Mouse (Mus musculus): Measurements from ENCODE around the gene Abca1.

The Abca1 gene

DNA sequence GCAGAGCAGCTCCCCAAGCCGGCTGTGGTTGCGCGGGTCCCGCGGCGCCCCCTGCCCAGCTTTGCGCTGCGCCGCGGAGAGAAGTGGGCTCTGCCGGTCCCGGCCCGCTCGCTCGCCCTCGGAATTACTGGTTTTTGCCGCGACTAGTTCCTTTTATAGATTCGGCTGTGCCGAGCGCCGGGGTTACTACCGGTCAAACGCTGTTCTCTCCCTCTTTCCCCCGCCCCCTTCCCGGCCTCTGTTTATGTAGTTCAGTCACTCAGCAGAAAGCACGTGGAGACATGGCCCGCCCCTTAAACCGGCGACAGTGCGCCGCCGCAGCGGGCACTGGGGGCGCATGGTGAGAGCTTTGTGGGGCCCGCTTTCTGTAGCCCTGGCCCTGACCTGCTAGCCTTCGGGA lies at the start of gene Abca1:
TSS of gene Abca1 (minus strand) at position 129 of the 400 bp plus-strand sequence.
- peak; percentile 87 to 90 for DNase-seq

DNA sequence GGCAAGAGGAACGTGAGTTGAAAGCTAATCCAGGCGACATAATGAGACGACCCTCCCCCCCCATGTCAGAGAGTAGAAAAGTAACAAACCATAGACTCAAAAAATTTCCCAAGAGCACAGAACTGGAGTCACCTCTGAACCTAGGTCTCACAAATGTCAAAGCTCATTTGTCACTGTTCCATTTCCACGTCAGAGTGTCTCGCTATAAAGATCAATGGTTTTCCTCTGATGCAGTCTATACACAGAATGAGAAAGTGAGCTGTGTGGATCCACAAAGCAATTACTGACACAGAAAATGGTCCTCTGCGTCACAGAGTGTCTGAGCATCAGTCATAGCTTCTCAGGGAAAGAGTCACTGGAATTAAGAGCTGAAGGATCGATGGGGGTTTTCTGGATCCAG lies 44.8 kb upstream of the Abca1 start:
- DNase-seq, result no peak

DNA sequence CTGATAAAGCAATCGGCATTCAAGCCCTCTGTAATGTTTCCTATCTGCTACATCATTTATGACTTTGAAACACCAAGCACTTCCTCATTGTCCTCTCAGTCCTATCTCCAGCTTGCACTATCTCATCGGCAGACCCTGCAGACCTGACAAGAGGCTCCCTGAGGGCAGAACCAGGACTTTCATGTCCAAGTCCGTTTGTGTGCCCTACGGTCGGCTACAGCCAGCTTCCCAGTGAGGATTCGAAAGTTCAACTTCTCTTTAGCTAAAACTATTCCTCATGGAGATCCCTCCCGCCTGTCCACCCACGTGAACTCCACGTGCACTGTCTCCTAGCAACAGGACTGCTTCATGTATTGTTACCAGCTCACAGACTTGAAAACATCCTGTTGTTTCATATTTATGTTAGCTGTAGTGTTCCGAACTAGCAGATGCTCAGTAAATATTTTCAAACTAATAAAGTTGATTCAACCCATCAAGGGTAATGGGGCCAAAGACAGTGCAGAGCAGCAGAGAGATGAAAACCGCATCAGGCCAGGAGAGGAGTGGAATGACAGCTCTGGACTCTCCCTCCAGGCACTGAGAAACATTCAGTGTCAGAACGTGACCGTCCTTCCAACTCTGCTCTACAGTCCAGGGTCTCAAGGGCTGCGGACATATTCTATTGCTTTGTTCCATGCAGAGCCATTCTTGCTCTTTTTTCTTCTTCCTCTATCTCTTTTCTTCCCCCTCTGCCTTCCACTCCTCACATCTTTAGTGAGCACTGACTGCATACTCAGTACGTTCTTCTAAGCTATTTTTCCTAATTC lies 44.1 kb upstream of the Abca1 start:
- DNase-seq, result no peak

DNA sequence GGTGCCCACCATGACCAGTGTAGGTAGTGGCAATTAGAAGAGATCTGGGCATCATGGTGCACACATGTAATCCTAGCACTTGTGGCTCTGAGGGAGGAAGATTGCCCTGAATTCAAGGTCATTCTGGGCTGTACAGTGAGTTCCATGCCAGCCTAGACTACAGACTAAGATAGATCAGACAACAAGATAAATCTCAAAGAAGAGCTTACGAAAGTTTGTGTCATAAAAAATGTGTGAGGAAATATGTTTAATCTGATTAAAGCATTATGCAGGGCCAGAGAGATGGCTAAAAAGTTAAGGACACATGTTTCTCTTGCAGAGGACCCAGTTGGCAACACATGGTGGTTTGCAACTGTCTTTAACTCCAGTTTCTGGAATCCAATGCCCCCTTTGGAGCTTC lies 40.6 kb upstream of the Abca1 start:
- no peak for DNase-seq

DNA sequence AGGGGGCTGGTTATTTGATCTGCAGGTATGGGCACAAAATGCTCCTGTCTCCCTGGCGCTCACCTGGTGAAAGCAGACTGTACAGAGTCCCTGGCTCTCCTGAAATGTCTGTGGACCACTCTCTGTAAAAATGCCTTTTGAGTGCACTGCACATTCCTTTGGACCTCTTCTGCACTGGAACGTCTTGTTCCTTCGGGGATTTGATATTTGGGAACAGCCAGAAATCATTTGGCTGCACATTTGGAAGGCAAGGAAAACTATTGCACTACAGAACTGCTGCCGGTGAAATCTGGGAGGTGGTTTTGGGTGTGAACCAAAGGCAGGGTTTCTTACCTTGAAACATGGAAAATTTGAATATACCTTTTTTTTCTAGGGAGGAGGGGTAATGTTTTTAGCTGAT lies 38.1 kb upstream of the Abca1 start:
- no peak for DNase-seq

DNA sequence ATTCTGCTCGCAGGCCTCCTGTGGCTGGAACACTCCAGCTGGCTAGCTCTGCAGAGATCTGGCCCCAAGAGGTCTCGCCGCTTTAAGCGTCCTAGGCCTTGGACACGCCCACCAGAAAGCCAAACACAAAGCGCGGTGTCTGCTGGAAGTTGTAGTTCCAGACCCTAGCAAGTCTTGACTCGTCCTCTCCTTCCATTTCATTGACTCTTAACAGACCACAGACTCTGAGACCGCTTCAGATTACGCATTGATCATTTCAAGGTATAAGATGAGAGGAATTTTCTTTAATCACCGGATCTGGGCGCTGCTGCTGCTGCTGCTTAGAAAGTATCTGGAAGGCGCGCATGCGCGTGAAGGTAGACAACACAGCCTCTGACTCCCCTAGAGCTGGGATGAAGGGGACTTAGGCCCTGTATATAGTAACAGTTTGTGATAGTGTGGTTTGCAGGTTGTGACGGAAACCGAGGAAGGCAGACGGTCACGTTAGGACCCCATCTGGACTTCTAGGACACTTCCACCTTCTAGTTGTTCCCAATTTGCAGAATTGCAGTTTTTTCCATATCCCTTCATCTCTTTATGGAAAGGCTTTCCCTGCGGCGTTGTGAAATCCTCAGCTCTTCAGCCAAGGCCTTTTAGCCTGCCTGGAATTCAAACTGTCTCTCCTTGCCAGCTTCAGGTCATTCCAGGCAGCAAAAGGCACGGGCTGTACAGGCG lies 36.5 kb upstream of the Abca1 start:
- DNase-seq, result peak; percentile 77 to 84

DNA sequence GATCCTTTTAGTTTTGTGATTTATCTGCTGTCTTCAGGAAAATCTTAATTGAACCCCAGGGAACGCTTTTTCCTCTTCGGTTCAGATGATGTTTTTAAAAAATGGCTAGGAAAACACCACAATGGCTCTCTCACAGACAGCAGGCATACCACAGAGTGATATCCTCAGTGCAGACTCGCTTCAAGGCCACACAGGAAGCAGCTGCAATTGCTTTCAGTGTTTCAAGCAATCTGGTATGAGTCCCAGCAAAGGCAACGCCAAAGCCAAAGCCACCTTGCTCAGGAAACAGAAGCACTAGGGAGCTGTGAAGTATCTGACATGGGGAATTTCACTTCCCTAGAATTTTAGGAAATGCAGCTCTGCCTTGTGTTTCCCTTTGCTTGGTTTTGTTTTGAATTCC lies 27.4 kb upstream of the Abca1 start:
- DNase-seq, result peak; percentile 36 to 52

DNA sequence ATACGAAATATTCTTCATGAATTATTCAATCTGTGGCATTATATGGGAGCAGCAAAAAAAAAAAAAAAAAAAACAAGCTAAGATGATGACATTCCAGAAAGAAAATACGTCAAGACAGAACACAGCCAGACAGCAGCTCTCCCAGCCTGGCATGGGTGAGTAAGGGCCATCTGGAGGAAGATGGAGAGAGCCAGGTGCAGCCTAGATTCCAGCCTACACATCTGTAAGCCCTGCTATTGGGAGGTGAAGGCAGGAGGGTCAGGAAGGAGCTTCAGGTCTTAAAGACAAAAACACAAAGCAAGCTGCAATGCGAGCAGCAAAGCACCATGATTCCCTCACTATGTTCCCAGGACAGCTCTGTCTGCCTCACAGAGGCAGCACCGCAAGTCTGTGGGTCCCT lies 26.9 kb upstream of the Abca1 start:
- peak; percentile 19 to 30 for DNase-seq

DNA sequence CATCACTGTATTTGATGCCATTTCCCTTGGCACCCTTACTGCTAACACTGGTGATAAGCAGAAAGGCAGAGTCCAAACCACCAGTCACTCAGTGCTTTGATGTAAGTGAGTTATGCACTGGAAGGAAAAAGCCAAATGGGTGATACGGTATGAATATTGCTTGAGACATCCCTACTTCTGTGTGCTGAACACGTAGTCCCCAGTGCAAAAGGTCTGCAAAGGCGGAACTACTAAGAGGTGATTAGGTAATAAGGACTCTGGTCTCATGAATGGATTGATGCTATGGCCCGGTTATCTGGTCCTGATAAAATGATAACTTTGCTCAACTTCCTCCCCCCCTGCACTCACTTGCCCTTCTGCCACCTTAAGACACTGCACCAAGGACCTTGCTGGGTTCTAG lies 26.4 kb upstream of the Abca1 start:
- DNase-seq, result no peak

DNA sequence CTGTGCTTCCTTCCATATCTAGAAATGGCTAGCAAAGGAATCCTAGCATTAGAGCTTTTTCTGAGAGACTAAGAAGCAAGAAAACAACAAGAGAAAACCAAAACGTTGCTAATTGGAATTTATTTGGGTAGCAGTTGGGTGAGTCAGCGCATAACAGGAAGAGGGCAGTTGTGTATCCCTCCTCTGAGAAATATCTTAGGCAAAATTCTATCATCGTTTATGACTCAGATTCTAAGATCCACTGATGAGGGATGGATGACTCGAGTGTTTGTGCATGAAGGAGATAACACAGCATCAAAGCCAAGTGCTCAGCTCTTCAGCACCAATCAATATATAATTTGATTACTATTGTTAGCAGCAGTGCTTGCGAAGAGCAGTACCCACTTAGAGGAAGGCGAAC lies 21.8 kb upstream of the Abca1 start:
- DNase-seq, result no peak

DNA sequence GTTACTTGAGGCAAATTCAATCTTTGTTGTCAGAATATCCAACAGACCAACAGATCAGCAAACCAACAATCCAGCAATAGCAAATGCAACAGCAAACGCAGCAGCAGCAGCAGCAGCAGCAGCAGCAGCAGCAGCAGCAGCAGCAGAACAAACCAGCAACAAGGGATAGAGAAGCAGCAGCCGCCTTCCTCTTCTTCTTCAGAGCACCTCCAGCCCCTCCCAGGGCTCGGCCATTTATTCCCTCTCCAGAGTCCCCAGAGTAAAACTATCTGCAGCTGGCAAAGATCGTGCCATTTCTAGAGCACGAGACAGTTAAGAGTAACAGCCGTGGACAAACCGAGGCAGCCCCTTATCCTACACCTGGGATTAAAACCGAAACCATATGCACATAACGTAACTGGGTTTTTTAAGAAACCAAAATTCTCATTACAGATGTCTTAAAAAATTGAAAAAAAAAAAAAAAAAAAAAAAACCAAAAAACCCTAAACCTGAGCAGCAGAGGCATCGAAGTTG lies 19.7 kb upstream of the Abca1 start:
- DNase-seq, result no peak

DNA sequence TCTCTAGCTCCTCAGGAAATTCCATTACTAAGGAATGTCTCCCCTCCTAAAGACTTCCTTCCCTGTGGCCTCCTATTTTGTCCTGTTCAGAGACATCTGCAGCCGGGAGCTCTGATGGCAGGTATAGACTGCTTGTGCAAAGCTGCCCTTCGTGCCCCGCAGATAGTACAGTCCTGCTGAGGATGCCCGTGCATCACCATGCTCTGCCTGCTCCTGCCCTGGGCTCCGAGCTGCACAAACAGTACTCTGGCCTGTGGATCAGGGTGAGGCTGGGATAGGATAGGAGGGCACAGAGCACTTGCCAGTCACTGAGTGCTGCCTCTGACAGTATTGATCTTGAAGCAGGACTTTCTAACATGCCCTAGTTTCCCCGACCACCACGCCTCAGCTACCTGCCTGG lies 18.8 kb upstream of the Abca1 start:
- no peak for DNase-seq

DNA sequence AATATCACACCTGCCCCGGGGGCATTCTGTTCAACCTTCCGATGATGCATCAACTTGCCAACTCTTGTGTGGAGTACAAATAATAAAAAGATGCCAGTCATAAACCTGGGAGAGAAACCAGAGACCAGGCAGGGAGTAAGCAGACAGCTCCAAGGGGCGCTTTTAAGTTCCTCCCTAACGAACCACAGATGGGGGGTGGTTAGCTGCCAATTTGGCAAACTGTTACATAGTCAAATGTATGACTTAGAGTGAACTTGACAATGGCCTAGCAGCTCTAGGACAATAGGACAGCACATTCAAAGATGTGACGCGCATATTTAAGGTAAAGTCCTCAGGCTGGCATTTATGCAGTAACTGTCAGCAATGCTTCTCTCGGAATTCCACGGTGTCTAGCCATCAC lies 18.0 kb upstream of the Abca1 start:
- no peak for DNase-seq

DNA sequence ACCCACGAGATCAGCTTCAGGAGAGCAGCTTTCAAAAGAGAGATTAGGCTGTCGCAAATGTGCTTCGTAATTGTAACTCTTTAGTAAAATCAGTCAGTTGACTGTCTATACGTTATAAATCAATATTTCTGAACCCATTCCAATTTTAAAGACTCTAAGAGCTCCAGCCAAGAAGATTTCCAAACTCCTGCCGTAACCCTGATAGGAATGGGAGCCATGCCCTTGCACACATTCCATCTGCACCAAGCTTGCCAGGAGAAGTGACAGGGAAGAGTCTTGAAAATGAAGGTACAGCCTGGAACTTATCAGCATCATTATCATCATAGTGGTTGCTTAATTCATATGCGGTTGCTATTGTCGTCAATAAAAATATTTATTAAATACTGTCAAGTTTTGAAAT lies 15.2 kb upstream of the Abca1 start:
- no peak for DNase-seq

DNA sequence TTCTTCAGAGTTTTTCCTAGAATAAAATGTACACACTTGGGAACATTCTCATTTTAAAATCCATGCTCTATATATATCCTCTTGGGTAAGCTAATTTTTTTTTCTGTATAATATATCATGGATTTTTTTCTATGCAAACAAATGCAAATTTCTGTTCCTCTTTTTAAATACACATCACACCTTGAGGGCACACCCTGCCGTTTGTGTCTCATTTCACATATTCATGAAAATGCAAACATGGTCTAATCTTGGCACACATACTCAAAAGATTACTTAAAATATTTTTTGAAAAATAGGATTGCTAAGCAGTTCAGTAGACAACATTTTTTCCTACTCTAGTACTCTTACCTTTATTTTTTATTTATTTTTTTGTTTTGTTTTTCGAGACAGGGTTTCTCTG lies 10.7 kb upstream of the Abca1 start:
- DNase-seq, result no peak

DNA sequence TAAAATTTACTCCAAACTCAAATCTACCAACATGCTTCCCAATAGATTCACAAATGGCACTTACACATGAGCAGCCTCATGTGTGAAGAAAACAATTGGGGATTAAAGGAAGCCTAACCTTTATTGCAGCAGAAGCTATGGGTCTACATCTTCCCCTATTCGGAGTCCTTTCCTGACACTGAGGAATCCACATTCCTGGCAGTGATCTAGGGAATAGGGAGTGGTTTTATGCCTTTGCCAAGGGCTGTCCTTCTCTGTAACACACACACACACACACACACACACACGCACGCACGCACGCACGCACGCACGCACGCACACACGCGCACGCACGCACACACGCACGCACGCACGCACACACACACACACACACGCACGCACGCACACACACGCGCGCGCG lies 5.5 kb upstream of the Abca1 start:
- no peak for DNase-seq

DNA sequence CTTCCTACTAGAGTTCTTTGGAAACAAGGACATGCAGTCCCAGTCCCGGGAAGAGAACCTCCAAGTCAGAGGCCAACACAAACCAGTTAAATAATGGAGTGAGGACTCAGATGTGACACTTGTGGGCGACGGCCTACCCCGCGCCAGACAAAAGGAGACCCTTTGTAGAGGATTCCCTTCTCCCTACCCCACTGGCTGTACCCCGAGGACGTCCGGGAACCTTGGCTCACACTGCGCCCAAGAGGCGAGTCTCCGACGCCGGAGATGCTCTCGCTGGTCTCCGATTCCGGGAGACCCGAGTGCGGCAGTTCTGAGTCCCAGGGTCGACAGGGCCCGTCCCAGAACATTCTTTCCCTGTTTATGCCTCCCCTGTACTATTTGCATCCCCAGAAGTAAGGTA lies 519 bp downstream of the Abca1 start:
- DNase-seq, result peak; percentile 30 to 41

DNA sequence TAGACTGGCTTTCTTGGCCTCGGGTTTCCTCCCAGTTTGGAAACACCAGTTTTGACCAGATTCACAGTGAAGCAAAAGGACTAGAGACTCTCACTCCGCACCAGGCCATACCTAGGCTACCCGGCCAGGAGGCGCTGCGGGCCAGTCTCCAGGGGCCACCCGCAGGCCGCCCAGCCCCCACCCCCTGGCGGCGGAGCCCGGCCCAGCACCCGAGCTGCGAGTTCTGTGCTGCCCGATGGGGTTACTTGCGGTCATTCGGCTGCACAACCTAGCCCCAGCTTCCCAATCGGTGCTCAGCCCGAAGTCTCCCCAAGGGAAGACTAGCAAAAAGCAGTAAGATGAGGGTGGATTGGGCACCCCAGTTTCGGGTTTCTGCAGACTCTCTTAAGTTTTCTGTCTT lies 1.1 kb downstream of the Abca1 start:
- DNase-seq, result peak; percentile 84 to 87

DNA sequence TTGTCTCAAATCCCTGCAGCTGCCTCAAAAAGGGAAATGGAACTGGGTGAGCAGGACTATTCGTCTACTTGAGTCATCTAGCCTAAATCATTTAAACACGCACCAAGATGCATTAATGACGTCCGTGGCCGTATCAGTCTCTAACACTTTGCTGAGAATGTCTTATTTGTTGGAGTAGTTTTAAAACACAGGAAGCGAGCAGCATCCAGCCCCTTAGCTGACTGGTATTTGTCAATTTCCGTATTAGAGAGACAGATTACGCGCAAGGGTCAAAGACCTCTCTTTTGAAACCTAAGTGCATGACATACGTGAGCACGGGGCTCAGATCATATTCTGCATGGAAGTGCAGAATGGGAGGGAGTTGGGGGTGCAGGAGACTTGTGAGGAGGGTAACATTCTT lies 4.2 kb downstream of the Abca1 start:
- no peak for DNase-seq

DNA sequence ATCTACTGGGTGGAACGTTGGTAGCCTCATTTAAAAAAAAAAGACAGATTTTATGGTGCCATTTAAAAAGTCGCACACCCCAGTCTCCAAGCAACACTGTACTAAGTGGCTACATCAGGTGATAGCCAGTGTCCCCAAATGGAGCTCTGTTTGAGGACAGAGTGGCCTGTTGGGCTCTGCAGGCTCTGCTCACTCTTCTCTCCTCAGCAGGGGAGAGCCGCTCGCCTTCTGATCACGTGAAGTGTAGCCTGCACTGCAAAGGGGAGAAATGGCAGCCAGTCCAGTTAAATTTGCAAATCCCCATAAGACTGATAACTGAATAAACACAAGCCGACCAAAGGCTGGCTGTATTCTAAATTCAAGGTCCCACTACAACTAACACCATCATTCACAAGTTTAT lies 6.0 kb downstream of the Abca1 start:
- DNase-seq, result no peak

DNA sequence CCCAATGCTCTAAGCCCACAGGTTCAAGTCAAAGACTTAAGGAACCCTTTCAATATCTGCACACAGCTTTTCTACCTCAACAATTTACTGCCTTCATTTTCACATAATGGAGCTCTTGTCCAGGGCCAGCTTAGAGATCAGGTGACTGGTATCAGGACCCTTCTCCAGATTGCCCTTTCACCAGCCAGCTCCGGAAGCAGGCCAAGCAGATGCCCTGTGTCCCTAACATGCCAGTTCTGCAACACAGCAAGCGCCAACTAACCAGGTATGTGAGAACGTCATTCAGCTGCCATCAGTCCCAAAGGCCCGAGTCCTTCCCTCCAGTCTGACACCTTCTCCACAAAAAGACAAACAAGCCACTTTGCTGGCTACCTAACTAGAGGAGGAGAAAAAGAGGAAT lies 6.6 kb downstream of the Abca1 start:
- DNase-seq, result no peak

DNA sequence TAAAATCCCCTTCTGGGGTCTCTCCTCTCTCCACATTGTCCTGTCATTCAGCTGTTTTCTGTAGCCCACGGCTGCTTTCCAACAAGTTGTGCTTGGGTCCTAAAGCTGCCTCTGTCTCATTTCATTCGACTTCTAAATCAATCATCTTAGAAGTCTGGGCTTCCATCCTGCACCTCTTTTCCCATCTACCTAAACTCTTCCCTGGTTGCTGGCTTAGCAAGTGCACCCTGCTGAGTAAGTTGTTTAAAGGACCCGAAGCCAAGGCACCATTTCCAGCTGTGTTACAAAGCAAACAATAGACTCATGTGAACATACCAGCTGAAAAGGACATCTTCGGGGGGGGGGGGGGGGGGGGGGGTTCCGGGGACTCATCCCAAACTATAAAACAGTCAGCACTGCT lies 7.0 kb downstream of the Abca1 start:
- no peak for DNase-seq

DNA sequence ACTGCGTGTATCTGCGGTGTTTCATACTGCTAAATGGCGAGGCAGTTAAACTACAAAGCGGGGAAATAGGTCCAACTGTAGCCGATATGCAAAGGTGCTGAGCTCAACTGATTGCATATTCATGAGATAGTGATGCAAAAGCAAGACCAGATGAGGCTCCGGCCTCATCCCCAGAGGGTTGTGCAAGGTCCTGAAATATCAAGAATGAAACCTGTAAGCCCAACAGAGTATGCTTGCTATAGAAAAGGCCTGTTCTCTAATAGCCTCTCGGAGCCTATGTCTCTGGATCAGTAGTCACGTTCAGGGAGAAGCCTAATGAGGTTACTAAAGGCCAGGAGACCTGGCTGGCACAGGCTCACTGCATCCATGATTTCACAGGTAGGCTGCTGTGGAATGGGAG lies 9.2 kb downstream of the Abca1 start:
- no peak for DNase-seq

DNA sequence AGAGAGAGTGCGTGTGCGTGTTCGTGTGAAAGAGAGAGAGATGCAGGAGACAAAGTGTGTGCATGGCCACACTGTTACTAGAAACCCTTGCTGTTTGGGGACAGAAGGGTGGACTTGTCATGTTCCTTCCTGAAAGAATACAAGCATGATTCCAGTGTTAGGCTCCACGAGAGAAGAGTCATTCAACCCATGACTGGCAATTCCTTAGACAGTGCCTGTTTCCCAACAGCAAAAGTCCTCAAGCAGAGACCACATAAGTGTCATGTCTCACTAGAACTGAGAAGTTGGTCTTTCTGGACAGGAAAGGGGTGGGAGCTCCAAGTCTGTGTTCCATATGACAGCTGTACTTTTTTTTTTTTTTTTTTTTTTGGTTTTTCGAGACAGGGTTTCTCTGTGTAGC lies 10.1 kb downstream of the Abca1 start:
- no peak for DNase-seq
